Mouse (Mus musculus) lung, embryonic 16.5 days (tissue): Measurements from ENCODE around the gene Clock. TPM values are rescaled to one million over a fixed set of nuclear protein-coding genes. Genes with fewer than 3 reads are reported as not detected.

Experiments
- ATAC-seq: fragments of 200-750 bp; cut with Nextera tagmentation; 2 replicates; pipeline ENCODE4 v1.8.0; 2017; ENCODE audit warnings: low read depth, mild to moderate bottlenecking, moderate library complexity
- H3K27ac ChIP-seq: fragments of 300-500 bp; sonication (generic); 2 replicates; pipeline ENCODE4 v1.5.1; 2014; ENCODE audit warnings: mild to moderate bottlenecking, control low read depth, low read length
- H3K27me3 ChIP-seq: fragments of 300-500 bp; sonication (generic); 2 replicates; pipeline ENCODE4 v1.6.1; 2014; ENCODE audit warnings: low read depth, low read length, mixed read lengths; ENCODE audit not compliant: control insufficient read depth, insufficient read depth
- H3K36me3 ChIP-seq: fragments of 300-500 bp; sonication (generic); 2 replicates; pipeline ENCODE4 v1.6.1; 2014; ENCODE audit warnings: low read length; ENCODE audit not compliant: control insufficient read depth, insufficient read depth
- H3K4me1 ChIP-seq: fragments of 300-500 bp; sonication (generic); replicated peaks from 2 replicates; pipeline ENCODE4 v1.6.1; 2014; ENCODE audit warnings: low read length, mixed read lengths; ENCODE audit not compliant: control insufficient read depth, insufficient read depth
- H3K4me2 ChIP-seq: fragments of 300-500 bp; sonication (generic); 2 replicates; pipeline ENCODE4 v1.6.1; 2014; ENCODE audit warnings: low read depth, low read length, control low read depth
- H3K4me3 ChIP-seq: fragments of 300-500 bp; sonication (generic); 2 replicates; pipeline ENCODE4 v1.5.1; 2014; ENCODE audit warnings: mild to moderate bottlenecking, low read length, control low read depth
- H3K9ac ChIP-seq: fragments of 300-500 bp; sonication (generic); 2 replicates; pipeline ENCODE4 v1.6.1; 2014; ENCODE audit warnings: low read length, control low read depth
- H3K9me3 ChIP-seq: fragments of 300-500 bp; sonication (generic); 2 replicates; pipeline ENCODE4 v1.6.1; 2016; ENCODE audit warnings: low read length; ENCODE audit not compliant: control insufficient read depth
- WGBS: fragments of 180-500 bp; shearing (Covaris S2); extraction: QIAGEN DNeasy Blood & Tissue Kit; methylation state at CpG from one replicate; pipeline ENCODE4 v1.1.7; 2014; 5-methylcytosine and 5-hydroxymethylcytosine counted together
- polyA plus RNA-seq: library from polyadenylated mRNA; unstranded; fragments of >200 nt; fragmentation: Nextera tagmentation; extraction: Ambion mirVana; gene quantifications from 2 replicates; pipeline ENCODE4 v1.2.1, GENCODE M21; 2015

The Clock gene
- polyA plus RNA-seq, 1 experiment from 2014 or later: 13.9 TPM

- H3K9ac ChIP-seq: no peak overlapping the region
- no peaks in the 10 kb centered on the region for H3K9me3 ChIP-seq
- no peak overlapping the region for H3K27ac ChIP-seq
- WGBS: 80% methylated on average over 4 of the region's 4 CpGs
- no peak overlapping the region for H3K4me3 ChIP-seq
- H3K4me1 ChIP-seq: 0 out of 2 replicates have a peak, but pooled peaks cover 5% of the 10 kb centered on the region
- H3K27me3 ChIP-seq: no peaks in the 10 kb centered on the region
- H3K36me3 ChIP-seq: no peaks in the 10 kb centered on the region
- H3K4me2 ChIP-seq: no peak overlapping the region
- ATAC-seq: no peak
Observed at GRCm38 (mm10) chr5:76325113-76325512, 20.5 kb upstream of the Clock start.

DNA sequence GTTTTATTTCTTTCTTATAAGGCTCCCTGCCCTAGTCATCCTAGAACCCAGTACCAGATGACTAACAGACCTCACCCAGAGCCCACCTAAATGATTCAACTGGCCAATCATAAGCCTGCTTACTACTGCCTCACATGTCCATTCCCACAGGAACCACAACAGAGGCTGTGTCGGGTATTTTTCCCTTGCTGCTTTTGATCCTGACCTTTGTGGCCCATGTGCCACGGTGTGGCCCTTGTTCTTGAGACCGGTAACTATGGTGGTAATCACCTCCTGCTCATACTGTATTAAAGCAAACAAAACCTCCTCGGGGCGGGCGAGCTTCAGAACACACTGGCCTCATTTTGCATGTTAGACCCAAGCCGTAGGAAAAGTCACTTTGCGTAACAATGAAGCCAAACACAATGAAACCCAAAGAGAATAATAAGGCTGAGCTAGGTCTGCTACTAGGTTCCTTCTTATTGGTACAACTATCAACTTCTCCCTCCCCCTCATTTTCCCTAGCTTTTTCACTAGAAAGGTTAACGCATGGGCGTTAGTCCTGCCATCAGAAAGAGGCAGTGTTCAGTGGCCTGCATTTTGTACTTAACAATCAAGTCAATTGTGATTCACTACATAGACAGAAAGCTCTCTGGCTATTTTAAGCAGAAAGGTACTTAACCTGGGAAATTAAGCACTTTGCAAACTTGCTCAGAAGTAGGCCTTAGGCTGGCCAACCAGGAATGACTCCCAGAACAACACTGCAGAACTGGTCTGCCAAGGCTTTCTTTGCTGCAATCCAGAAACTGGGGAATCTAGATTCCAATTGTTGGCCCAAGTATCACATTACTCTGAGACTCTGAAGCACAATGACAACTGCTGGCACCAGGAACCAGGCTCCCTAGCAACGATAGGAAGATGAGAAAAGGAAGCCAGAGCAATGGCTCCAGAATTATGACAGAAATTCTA is 16.9 kb upstream of the Clock start:
- Histone ChIP-seq H3K36me3 (no peaks in the 10 kb centered on the region), H3K27me3 (no peaks in the 10 kb centered on the region), H3K4me1 (0 out of 2 replicates have a peak, but pooled peaks cover 5% of the 10 kb centered on the region), H3K4me3 (no peak overlapping the region), H3K9ac (no peak overlapping the region), H3K9me3 (no peaks in the 10 kb centered on the region), H3K27ac (peak overlapping the region; percentile 75), H3K4me2 (no peak overlapping the region)
- 47% methylated on average over 11 of the region's 11 CpGs for WGBS
- ATAC-seq: peak; percentile 84

DNA sequence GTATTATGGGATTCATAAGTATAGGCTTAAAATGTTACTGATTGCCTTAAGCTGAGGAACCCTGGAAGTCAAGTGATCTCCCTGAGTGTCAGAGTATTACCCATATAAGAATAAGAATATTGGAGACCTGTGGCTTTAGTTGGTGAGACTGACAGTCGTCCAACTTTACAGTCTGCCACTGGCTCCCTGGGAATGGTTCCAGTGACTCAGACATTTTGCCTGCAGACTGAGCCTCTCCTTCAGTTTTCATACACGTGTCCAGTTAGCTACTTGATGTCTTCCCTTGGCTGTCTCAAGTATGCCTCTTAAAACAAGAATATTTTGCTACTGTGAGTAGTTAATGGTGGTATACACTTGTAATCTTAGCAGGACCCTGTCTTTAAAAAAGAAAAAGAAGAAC is 3.6 kb upstream of the Clock start:
- Histone ChIP-seq H3K9ac (no peak overlapping the region), H3K4me2 (no peak overlapping the region), H3K4me1 (peaks cover 6% of the 10 kb centered on the region; the same call in 1 of the 2 replicates), H3K4me3 (no peak overlapping the region), H3K36me3 (no peaks in the 10 kb centered on the region), H3K27ac (no peak overlapping the region), H3K27me3 (no peaks in the 10 kb centered on the region), H3K9me3 (no peaks in the 10 kb centered on the region)
- ATAC-seq: no peak
- WGBS: 51% methylated on average over 2 of the region's 2 CpGs

DNA sequence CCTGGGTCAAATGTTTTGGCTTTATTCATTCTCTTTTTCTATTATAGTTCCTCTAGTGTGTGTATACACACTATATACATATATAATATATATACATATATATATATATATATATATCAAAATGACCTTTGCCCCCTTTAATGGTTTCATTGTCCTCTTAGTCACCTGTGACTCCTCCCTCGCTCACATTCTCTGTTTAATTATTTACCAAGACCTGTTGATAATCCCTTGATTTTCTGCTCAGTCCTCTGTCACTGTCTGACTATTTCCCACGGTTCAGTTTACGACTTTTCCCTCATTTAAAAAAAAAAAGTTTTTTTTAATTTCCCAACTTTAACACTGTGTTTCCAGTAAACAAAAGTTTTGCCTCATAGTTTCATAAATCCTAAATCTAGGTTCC is 1.7 kb upstream of the Clock start:
- H3K4me1 ChIP-seq: peaks cover 11% of the 10 kb centered on the region; the same call in 1 of the 2 replicates
- no peaks in the 10 kb centered on the region for H3K27me3 ChIP-seq
- no peak for ATAC-seq
- H3K4me2 ChIP-seq: no peak overlapping the region
- H3K4me3 ChIP-seq: no peak overlapping the region
- H3K9me3 ChIP-seq: no peaks in the 10 kb centered on the region
- WGBS: 53% methylated on average over 3 of the region's 3 CpGs
- no peak overlapping the region for H3K27ac ChIP-seq
- no peak overlapping the region for H3K9ac ChIP-seq
- H3K36me3 ChIP-seq: no peaks in the 10 kb centered on the region

GRCm38 (mm10) chr5:76305616-76306015 is 1.0 kb upstream of the Clock start:
- no peak for ATAC-seq
- H3K9ac ChIP-seq: no peak overlapping the region
- 5% methylated on average over 8 of the region's 8 CpGs for WGBS

DNA sequence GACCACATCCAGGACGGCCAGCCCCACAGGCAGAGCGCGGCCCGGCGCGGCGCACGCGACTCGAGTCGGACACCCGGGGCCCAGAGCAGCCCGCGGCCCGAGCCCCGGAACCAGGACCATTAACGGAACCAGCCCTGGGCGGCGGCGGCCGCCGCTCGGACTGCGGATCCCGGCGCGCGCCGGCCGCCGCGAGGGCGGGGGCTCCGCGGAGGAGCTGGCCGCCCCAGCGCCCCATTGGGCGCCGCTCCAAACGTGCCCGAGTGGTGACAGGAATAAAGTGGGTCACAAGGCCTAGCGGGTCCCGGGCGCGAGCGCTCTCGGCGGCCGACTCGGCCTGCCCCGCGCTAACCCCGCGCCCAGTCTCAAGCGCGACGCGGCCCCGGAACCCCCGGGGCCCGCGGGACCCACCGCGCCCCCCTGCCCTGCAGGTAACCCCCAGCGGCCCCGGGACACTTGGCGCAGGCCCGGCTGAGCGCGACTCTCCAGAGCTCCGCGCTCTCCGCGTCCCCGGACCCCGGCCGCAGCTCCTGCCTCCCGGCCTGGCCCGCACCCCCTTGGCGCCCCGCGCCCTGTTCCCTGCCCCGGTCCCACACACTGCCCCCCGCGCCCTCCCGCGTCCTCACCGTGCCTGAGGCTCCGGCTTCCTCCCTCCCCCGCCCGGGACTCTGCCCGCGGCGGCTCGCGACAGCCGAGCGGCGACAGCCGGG is 694 bp downstream of the Clock start:
- WGBS: under 1% methylated on average over 74 of the region's 100 CpGs

More at GRCm38 (mm10) chr5:76305616-76306015, 1.0 kb upstream of the Clock start:
- H3K4me3 ChIP-seq: peak overlapping the region; percentile 91
- H3K4me2 ChIP-seq: peak overlapping the region; percentile 96
- H3K4me1 ChIP-seq: peaks cover 13% of the 10 kb centered on the region; the same call in 1 of the 2 replicates
- H3K27me3 ChIP-seq: no peaks in the 10 kb centered on the region
- H3K36me3 ChIP-seq: no peaks in the 10 kb centered on the region
- no peak overlapping the region for H3K27ac ChIP-seq
- H3K9me3 ChIP-seq: no peaks in the 10 kb centered on the region

GRCm38 (mm10) chr5:76303379-76303744 is 1.2 kb downstream of the Clock start:
- Histone ChIP-seq H3K36me3 (no peaks in the 10 kb centered on the region), H3K4me1 (peaks cover 13% of the 10 kb centered on the region; the same call in 1 of the 2 replicates), H3K9ac (peak overlapping the region; percentile 95), H3K4me3 (peak overlapping the region; percentile 91), H3K27ac (peak overlapping the region; percentile 98), H3K9me3 (no peaks in the 10 kb centered on the region), H3K27me3 (no peaks in the 10 kb centered on the region), H3K4me2 (peak overlapping the region; percentile 96)
- WGBS: 6% methylated on average over 11 of the region's 11 CpGs
- no peak for ATAC-seq

More for the DNA sequence above, 694 bp downstream of the Clock start:
- Histone ChIP-seq H3K9me3 (no peaks in the 10 kb centered on the region), H3K4me1 (peaks cover 13% of the 10 kb centered on the region; the same call in 1 of the 2 replicates), H3K4me2 (peak overlapping the region; percentile 96), H3K9ac (peak overlapping the region; percentile 95), H3K27me3 (no peaks in the 10 kb centered on the region), H3K27ac (peak overlapping the region; percentile 98), H3K36me3 (no peaks in the 10 kb centered on the region), H3K4me3 (peak overlapping the region; percentile 91)
- peak; percentile 81 for ATAC-seq

- peaks cover 13% of the 10 kb centered on the region; the same call in 1 of the 2 replicates for H3K4me1 ChIP-seq
- WGBS: 72% methylated on average over 2 of the region's 2 CpGs
- H3K4me2 ChIP-seq: peak overlapping the region; percentile 1; the same call in 1 of the 2 replicates
- H3K9ac ChIP-seq: no peak overlapping the region
- no peaks in the 10 kb centered on the region for H3K36me3 ChIP-seq
- no peaks in the 10 kb centered on the region for H3K9me3 ChIP-seq
- no peaks in the 10 kb centered on the region for H3K27me3 ChIP-seq
- no peak overlapping the region for H3K4me3 ChIP-seq
- no peak for ATAC-seq
- H3K27ac ChIP-seq: no peak overlapping the region
Observed at GRCm38 (mm10) chr5:76302009-76302408, 2.6 kb downstream of the Clock start.

DNA sequence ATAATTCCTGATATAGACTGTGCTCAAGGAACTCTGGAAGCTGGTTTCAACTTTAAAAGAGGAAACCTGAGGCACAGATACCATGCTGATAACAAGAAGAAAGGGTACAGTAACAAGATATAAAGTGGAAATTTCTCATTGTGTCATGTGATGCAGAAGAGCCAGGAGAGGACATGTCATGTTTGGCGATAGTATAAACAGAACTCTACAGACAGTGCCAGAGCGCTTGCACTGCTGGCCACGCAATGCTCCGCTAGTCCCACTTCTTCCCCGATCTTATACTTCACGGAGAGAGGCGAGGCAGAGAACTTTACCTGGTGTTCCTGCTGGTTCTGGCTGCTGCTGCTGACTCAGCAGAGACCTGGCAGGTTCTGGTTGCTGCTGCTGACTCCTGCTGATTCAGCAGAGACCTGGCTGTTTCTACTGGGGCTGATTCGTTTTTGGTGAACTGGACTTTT is 15.3 kb downstream of the Clock start:
- Histone ChIP-seq H3K9me3 (no peaks in the 10 kb centered on the region), H3K36me3 (no peaks in the 10 kb centered on the region), H3K9ac (no peak overlapping the region), H3K4me3 (no peak overlapping the region), H3K4me1 (no peaks in the 10 kb centered on the region), H3K27ac (no peak overlapping the region), H3K27me3 (no peaks in the 10 kb centered on the region), H3K4me2 (no peak overlapping the region)
- WGBS: 77% methylated on average over 8 of the region's 8 CpGs
- ATAC-seq: no peak
